Mouse (Mus musculus): ENCODE data around the gene Gpbp1l1. TPM values are rescaled to one million over a fixed set of nuclear protein-coding genes. Genes with fewer than 3 reads are reported as not detected.

Gene Gpbp1l1
- 83.8 TPM for polyA plus RNA-seq (2014; fragmentation: Illumina TruSeq; extraction: RNeasy Lipid Tissue Mini Kit (QIAGEN cat#74804); ENCODE audit: low read depth, low replicate concordance)

GRCm38 (mm10) chr4:116557306-116558121, at the start of gene Gpbp1l1:
Gene Gpbp1l1 (plus strand): TSS chr4:116557658.

GRCm38 (mm10) chr4:116555413-116556300, 1.8 kb upstream of the Gpbp1l1 start, which contains the start of gene Tmem69:
Gene Tmem69 (minus strand): TSS chr4:116555936.

GRCm38 (mm10) chr4:116596379-116596778, 38.9 kb downstream of the Gpbp1l1 start, which contains the start of gene Ccdc17:
Gene Ccdc17 (plus strand): TSS chr4:116596654.

GRCm38 (mm10) chr4:116627722-116628662, 70.5 kb downstream of the Gpbp1l1 start, which contains the start of gene Nasp:
Gene Nasp (minus strand): TSS chr4:116627941.

Other genes with a start within 250 kb of the Gpbp1l1 start
- 19.0 TPM for gene Mast2, start 93.5 kb upstream of the Gpbp1l1 start, polyA plus RNA-seq (2014; fragmentation: Illumina TruSeq; extraction: RNeasy Lipid Tissue Mini Kit (QIAGEN cat#74804); ENCODE audit: low read depth, low replicate concordance)
- gene Ipp, start 50.1 kb upstream of the Gpbp1l1 start, polyA plus RNA-seq (2014; fragmentation: Illumina TruSeq; extraction: RNeasy Lipid Tissue Mini Kit (QIAGEN cat#74804); ENCODE audit: low read depth, low replicate concordance) = 25.8 TPM
- gene Tmem69, start 1.7 kb upstream of the Gpbp1l1 start, polyA plus RNA-seq (2014; fragmentation: Illumina TruSeq; extraction: RNeasy Lipid Tissue Mini Kit (QIAGEN cat#74804); ENCODE audit: low read depth, low replicate concordance) = 120 TPM
- 4.5 TPM for gene Ccdc17, start 39.0 kb downstream of the Gpbp1l1 start, polyA plus RNA-seq (2014; fragmentation: Illumina TruSeq; extraction: RNeasy Lipid Tissue Mini Kit (QIAGEN cat#74804); ENCODE audit: low read depth, low replicate concordance)
- 69.5 TPM for gene Nasp, start 70.3 kb downstream of the Gpbp1l1 start, polyA plus RNA-seq (2014; fragmentation: Illumina TruSeq; extraction: RNeasy Lipid Tissue Mini Kit (QIAGEN cat#74804); ENCODE audit: low read depth, low replicate concordance)
- 960 TPM for gene Akr1a1, start 94.0 kb downstream of the Gpbp1l1 start, polyA plus RNA-seq (2014; fragmentation: Illumina TruSeq; extraction: RNeasy Lipid Tissue Mini Kit (QIAGEN cat#74804); ENCODE audit: low read depth, low replicate concordance)
- gene Prdx1, start 127.9 kb downstream of the Gpbp1l1 start, polyA plus RNA-seq (2014; fragmentation: Illumina TruSeq; extraction: RNeasy Lipid Tissue Mini Kit (QIAGEN cat#74804); ENCODE audit: low read depth, low replicate concordance) = 4,921 TPM
- 57.8 TPM for gene Mmachc, start 150.7 kb downstream of the Gpbp1l1 start, polyA plus RNA-seq (2014; fragmentation: Illumina TruSeq; extraction: RNeasy Lipid Tissue Mini Kit (QIAGEN cat#74804); ENCODE audit: low read depth, low replicate concordance)
- 16.2 TPM for gene Ccdc163, start 150.9 kb downstream of the Gpbp1l1 start, polyA plus RNA-seq (2014; fragmentation: Illumina TruSeq; extraction: RNeasy Lipid Tissue Mini Kit (QIAGEN cat#74804); ENCODE audit: low read depth, low replicate concordance)
- gene Tesk2, start 163.3 kb downstream of the Gpbp1l1 start, polyA plus RNA-seq (2014; fragmentation: Illumina TruSeq; extraction: RNeasy Lipid Tissue Mini Kit (QIAGEN cat#74804); ENCODE audit: low read depth, low replicate concordance) = 2.0 TPM
- 5.2 TPM for gene Toe1, start 250.0 kb downstream of the Gpbp1l1 start, polyA plus RNA-seq (2014; fragmentation: Illumina TruSeq; extraction: RNeasy Lipid Tissue Mini Kit (QIAGEN cat#74804); ENCODE audit: low read depth, low replicate concordance)